Mouse (Mus musculus) brown adipose tissue, adult 24 weeks (tissue): ENCODE measurements around the gene Batf3. TPM values are rescaled to one million over a fixed set of nuclear protein-coding genes. Genes with fewer than 3 reads are reported as not detected.

ENCODE experiments used
- H3K27ac ChIP-seq: fragments of 200-500 bp; replicated peaks from 2 replicates; pipeline ENCODE4 v1.5.1; 2012; ENCODE audit warnings: low read depth, mild to moderate bottlenecking, low read length
- H3K4me1 ChIP-seq: fragments of 200-500 bp; 2 replicates; pipeline ENCODE4 v1.6.1; 2012; ENCODE audit warnings: low read length, mixed read lengths; ENCODE audit not compliant: control insufficient read depth, insufficient read depth, insufficient read length
- H3K4me3 ChIP-seq: fragments of 200-500 bp; 2 replicates; pipeline ENCODE4 v1.5.1; 2012; ENCODE audit warnings: low read depth, mild to moderate bottlenecking, low read length, moderate library complexity; ENCODE audit not compliant: insufficient read depth
- polyA plus RNA-seq: library from polyadenylated mRNA; stranded (reverse); fragments of >200 nt; gene quantifications from 2 replicates; pipeline ENCODE4 v1.2.4, GENCODE M21; 2012; ENCODE audit not compliant: missing spikeins, insufficient read depth, insufficient read length

The Batf3 gene
- polyA plus RNA-seq, 1 experiment = 1.3 TPM

GRCm38 (mm10) chr1:191099772-191100291 lies 2.2 kb downstream of the Batf3 start:
- H3K4me1 ChIP-seq = no peaks in the 10 kb centered on the region; the same call in 1 of the 2 replicates
- no peak overlapping the region for H3K4me3 ChIP-seq
- H3K27ac ChIP-seq = no peak overlapping the region

- H3K4me1 ChIP-seq = no peaks in the 10 kb centered on the region; the same call in 1 of the 2 replicates
- H3K27ac ChIP-seq = no peak overlapping the region
- no peak overlapping the region for H3K4me3 ChIP-seq
Observed at GRCm38 (mm10) chr1:191102730-191103370, 5.2 kb downstream of the Batf3 start.

GRCm38 (mm10) chr1:191105246-191105645 lies 7.6 kb downstream of the Batf3 start:
- no peak overlapping the region for H3K4me3 ChIP-seq
- H3K27ac ChIP-seq = no peak overlapping the region
- H3K4me1 ChIP-seq = no peaks in the 10 kb centered on the region

GRCm38 (mm10) chr1:191107306-191107705 lies 9.7 kb downstream of the Batf3 start:
- no peak overlapping the region for H3K4me3 ChIP-seq
- no peaks in the 10 kb centered on the region for H3K4me1 ChIP-seq
- H3K27ac ChIP-seq = no peak overlapping the region

- H3K4me1 ChIP-seq = no peaks in the 10 kb centered on the region
- H3K27ac ChIP-seq = peak overlapping the region; percentile 68
- H3K4me3 ChIP-seq = no peak overlapping the region
Observed at GRCm38 (mm10) chr1:191109907-191110306, 12.3 kb downstream of the Batf3 start.

- Histone ChIP-seq H3K4me3 (no peak overlapping the region), H3K27ac (peak overlapping the region; percentile 68), H3K4me1 (no peaks in the 10 kb centered on the region)
Observed at GRCm38 (mm10) chr1:191111146-191111545, 13.5 kb downstream of the Batf3 start.

- Histone ChIP-seq H3K4me1 (no peaks in the 10 kb centered on the region), H3K4me3 (no peak overlapping the region), H3K27ac (0 out of 2 replicates have a peak overlapping the region, but pooled peaks have one; percentile 25)
Observed at GRCm38 (mm10) chr1:191114868-191115267, 17.2 kb downstream of the Batf3 start.

- Histone ChIP-seq H3K4me1 (no peaks in the 10 kb centered on the region), H3K4me3 (no peak overlapping the region), H3K27ac (peak overlapping the region; percentile 55; the same call in 1 of the 2 replicates)
Observed at GRCm38 (mm10) chr1:191115514-191116238, 18.0 kb downstream of the Batf3 start.

- Histone ChIP-seq H3K27ac (peak overlapping the region; percentile 35), H3K4me1 (no peaks in the 10 kb centered on the region), H3K4me3 (no peak overlapping the region)
Observed at GRCm38 (mm10) chr1:191122744-191123143, 25.1 kb downstream of the Batf3 start.

GRCm38 (mm10) chr1:191123696-191124095 lies 26.0 kb downstream of the Batf3 start:
- Histone ChIP-seq H3K4me1 (no peaks in the 10 kb centered on the region), H3K27ac (no peak overlapping the region), H3K4me3 (no peak overlapping the region)

- H3K4me1 ChIP-seq = no peaks in the 10 kb centered on the region
- no peak overlapping the region for H3K4me3 ChIP-seq
- no peak overlapping the region for H3K27ac ChIP-seq
Observed at GRCm38 (mm10) chr1:191124288-191124687, 26.6 kb downstream of the Batf3 start.

- peak overlapping the region; percentile 48; the same call in 1 of the 2 replicates for H3K4me3 ChIP-seq
- no peaks in the 10 kb centered on the region for H3K4me1 ChIP-seq
- no peak overlapping the region for H3K27ac ChIP-seq
Observed at GRCm38 (mm10) chr1:191125811-191126638, 28.4 kb downstream of the Batf3 start.

- H3K27ac ChIP-seq = no peak overlapping the region
- H3K4me3 ChIP-seq = no peak overlapping the region
- H3K4me1 ChIP-seq = no peaks in the 10 kb centered on the region
Observed at GRCm38 (mm10) chr1:191131692-191132091, 34.0 kb downstream of the Batf3 start.

GRCm38 (mm10) chr1:191132240-191132639 lies 34.6 kb downstream of the Batf3 start:
- no peak overlapping the region for H3K4me3 ChIP-seq
- no peak overlapping the region for H3K27ac ChIP-seq
- H3K4me1 ChIP-seq = no peaks in the 10 kb centered on the region

- H3K4me3 ChIP-seq = no peak overlapping the region
- H3K4me1 ChIP-seq = no peaks in the 10 kb centered on the region
- H3K27ac ChIP-seq = no peak overlapping the region
Observed at GRCm38 (mm10) chr1:191132934-191133333, 35.3 kb downstream of the Batf3 start.
